Mouse (Mus musculus) thymus, postnatal 0 days (tissue): ENCODE data around the gene 0610010K14Rik. TPM values are rescaled to one million over a fixed set of nuclear protein-coding genes. Genes with fewer than 3 reads are reported as not detected.

ENCODE experiments used
- DNase-seq: peaks from one replicate; pipeline ENCODE4 v3.0.0-alpha.2; 2015; ENCODE audit warnings: low spot score
- polyA plus RNA-seq: library from polyadenylated mRNA; unstranded; fragments of >200 nt; fragmentation: Nextera tagmentation; extraction: Ambion mirVana; gene quantifications from 2 replicates; pipeline ENCODE4 v1.2.1, GENCODE M21; 2015

The 0610010K14Rik gene
- polyA plus RNA-seq, 1 experiment from 2014 or later: 174 TPM

DNA sequence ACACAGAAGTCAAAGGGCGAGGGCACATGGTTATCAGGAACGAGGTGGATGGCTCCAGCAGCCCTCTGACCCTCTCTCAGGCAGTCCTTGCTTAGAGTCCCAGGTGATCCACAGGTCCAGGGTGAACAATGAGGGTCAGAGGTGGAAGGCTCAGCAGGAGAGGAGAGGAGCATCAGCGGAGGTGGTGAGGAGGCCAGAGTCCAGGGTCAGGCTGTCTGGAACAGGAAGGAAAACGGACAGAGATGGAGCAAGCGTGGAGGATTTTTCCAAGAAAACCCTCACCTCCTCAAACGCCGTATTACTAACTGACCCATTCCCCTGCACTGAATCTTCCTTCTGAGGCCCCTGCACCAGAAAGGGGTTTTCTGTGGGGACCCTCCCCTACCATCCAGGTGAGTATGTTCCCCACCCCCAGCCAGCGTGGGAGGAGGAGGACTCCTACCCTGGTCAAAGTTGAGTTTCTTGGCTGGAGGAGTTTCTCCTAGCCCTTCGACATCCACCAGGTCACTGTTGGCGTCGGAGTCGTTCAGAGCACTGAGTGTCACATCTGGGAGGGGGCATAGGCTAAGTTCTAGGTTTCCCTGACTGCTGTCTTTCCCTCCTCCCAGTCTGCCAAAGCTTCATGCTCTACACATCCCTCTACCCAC lies 2.3 kb downstream of the 0610010K14Rik start:
- DNase-seq: no peak

DNA sequence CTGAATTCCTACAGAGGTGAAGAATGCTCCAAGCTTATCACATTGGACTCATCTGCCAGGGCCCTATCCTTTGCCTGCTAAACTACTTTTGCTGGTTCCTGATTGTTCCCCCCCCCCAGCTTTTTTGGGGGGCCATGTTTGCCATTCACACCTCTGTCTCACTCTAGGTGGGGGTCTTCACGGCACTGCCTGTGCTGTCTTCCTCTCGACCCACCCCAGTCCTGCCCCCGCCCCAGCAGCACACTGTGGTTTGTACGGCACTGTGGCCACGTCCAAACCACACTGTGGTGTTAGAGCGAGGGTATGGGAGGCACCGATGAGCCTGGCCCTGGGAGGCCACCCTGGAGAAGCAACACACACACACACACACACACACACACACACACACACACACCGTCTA lies 3.2 kb downstream of the 0610010K14Rik start:
- no peak for DNase-seq

DNA sequence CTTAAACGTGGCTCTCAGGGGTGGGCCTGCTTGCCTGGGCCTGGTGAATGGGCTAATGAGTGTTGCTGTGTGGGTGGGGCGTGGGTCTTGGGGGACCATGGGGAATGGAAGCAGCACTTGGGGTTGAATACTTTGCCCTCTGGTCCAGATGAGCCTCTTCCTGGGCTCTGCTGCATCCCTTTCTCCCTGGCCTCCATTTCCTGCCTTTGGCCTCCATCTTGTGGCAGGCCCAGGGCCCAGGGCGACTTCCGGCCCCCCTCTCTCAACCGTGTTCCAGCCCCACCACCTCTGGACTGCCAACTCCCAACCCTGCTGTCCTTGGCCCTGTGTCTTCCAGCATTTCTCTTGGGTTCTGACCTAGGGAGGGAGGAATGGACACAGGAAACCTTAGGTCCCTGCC lies 3.7 kb downstream of the 0610010K14Rik start:
- DNase-seq: no peak

DNA sequence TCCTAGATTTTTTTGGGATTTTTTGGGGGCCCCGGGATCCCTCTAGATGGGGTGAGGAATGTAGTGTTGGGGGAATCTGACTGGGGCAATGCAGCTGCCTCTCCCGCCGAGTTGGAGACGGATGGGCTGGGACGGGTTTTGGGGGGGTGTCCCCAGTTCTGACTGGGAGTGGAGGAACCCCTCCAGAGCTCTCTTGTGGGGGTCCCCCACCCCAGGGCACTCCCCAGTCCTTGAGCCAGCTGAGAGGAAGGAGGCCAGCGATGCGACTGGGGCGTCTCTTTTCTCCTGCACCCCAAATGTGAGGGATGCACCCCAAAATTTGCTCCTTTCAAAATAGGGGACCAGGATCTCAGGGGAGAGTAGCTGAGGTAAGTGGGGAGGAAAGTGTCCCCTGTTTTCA lies 4.7 kb downstream of the 0610010K14Rik start:
- DNase-seq: no peak

DNA sequence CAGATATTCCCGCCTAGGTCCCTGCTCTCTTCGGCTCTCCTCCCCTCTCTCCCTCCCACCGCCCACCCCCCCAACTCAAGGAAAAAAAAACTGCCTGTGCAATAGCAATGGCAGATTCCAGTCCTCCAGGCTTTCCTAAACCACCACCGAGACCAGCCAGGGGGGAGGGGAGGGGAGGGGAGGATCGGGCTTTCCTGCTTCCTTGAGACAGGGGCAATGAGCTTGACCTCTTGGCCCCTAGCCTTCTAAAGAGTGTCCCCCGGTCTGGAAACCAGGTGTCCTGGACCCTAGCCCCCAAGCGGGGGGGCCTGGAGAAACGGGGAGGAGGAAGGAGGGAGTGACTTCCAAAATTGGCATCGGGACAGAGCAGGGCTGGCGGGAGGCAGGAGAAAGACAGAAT lies 5.2 kb downstream of the 0610010K14Rik start:
- DNase-seq: no peak

DNA sequence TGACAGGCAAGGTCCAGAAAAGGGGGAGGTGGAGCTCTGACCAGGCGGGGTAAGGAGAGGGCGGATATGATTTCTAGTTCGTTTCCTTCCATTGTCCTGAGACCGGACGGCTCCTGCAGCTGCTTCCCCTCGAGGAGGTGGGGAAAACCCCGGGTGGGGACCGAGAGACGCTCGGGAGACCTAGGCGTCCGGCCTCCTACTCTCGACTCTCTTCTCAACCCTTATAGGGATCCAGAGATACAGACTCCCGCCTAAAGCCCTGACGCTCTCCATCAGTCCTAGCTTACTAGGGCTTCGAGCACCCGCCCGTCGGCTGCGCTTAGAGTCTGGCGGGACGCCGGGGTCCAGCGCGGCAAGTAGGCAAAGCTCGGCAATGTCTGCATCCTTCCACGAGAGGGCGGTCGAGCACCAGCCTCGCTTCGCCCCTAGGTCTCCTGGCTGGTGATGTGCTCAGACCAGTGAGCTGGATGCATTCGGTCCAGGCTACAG lies 7.4 kb downstream of the 0610010K14Rik start:
- peak; percentile 82 for DNase-seq

DNA sequence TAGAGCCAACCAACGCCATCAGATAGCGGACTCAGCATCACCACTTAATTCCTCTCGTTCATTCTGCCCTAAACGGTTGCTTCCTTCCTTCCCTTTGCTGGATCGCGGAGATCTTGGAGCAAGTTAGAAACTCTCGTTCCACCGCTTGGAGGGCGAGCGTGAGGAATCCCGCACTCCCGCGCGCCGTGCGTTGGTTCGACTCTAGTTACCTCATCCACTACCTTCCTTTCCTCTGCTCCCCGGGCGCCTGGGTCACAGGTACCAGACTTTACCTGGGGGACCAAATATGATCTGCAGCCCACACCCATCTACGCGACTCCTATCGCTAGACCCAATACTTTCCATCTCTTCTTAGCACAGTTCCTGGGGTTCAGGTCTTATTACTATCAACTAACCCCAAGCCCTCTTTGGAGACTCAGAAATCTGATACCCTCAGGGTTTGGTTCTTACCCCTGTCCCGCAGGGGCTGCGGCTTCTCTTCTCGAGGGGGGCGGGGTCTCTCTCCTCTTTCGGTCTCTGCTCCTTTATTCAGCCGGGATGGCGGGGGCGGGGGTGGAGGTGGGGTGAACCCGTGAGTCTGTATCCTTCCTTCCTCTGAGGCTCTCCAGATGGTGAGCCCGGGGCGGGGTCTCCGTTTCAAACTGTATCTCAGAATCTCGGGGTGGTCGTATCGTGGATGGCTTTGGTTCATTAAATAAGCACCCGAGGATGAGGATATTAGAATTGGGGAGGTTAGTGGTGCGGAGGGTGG lies 8.3 kb downstream of the 0610010K14Rik start, which contains the start of gene Bcl6b:
Gene Bcl6b, minus strand, starts transcription at position 539 of the 751 bp plus-strand sequence.
- DNase-seq: peak; percentile 25

DNA sequence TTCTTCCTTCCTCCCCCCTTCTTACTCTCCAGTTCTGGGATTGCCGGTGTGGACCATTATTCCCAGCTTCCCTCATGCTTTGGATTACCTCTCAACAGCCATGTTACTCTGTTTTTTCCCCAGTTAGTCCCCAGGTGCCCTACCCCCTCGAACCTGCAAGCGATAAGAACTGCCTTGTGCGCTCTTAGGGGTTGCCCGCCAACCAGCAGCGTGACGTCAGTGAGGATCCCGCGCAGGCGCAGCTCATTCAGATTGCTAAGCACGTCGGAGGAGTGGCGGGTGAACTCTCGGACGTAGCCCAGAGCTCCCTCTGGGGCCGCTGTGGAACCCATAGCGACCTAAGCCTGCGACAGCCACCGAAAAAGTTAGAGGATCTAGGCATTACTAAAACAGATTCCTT lies 8.9 kb downstream of the 0610010K14Rik start:
- DNase-seq: peak; percentile 83

DNA sequence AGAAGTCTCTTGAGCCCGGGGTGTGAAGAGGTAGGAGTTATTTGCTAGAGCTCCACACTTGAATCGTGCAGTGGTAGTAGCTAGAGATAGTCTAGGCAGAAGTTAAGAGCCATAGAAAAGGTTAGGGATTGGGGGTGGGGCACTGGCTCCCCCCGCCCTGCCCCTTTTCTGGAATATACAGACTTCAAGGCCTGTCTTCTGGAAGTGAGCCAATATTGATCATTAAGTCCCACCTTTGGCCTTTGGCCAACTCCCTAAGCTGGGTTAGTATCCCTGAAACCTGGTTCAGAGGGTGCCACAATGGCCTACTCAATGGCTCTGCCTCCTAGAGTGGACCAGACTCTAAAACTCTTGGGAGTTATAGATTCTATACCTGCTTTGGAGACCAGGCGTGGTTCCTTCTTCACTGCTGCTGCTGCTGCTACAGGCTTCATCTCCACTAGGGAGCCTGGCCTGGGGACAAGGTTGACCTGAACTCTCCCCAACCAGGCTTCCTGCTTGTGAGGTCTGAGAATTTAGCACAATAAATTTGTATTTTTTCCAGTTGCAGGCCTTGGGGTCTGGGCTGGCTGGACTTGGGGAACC lies 10.0 kb downstream of the 0610010K14Rik start:
- DNase-seq: no peak

DNA sequence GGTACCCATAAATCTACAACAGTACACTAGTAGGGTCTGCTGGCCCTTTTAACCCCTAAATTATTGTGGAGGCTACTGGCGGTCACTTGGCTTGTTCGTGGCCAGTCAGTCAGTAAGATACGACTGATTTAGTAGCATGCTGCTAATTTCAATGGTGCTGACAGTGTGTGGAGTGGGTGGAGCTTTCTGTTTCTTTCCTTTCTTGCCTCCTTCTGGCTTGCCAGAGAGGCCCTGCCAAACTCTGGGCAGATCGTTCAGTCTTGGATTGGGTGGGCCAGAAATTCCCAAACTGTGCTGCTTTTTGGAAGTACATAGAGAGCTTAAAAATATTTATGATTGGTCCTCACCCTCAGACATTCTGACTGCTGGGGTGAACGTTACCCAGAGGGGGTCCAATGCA lies 10.6 kb downstream of the 0610010K14Rik start:
- DNase-seq: no peak

DNA sequence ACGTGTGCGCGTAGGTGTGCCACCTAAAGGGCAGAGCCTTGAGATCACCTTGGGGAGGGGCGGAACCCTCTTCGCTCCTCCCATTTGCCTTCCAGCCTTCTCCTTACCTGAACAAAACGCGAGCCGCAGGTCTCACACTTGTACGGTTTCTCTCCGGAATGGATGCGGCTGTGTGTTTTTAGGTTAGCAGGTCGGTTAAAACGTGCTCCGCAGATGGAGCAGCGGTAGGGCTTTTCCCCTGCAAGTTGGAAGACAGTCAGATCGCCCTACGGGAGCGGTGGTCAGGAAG lies 11.2 kb downstream of the 0610010K14Rik start:
- DNase-seq: no peak

DNA sequence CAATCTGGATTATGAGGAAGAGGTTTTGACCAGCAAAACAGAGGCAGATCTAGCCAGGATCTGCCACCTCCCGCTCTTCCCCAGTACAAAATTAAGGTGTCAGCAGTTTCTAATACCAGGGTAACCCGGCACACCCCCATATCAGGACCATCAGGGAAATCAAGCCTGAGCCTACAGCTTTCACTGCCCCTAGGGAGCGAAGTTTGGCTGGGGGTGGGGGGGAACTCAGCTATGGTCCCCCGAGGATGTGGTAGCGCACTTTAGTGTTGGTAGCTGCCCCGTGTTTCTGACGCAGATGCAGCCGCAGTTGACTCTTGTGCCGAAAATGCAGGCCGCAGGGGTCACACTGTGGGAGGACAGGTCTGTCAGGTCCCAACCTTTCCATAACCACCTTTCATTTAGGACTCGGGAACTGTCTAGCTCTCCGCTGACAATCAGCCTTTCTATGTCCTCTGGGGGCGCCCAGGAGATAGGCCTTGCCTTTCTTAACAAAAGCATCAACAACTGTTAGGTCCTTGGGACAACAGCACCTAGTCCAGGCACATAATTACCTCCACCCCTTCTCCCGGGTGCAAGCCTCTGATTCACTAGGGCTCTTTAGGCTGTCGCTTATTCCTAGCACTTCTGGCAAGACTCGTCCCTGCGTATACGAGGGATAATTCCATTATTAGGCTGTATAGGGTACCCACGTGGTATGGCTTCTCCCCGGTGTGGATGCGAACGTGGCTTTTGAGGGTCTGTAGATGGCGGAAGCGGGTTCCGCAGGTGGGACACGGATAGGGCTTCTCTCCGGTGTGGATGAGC lies 11.7 kb downstream of the 0610010K14Rik start:
- DNase-seq: no peak

DNA sequence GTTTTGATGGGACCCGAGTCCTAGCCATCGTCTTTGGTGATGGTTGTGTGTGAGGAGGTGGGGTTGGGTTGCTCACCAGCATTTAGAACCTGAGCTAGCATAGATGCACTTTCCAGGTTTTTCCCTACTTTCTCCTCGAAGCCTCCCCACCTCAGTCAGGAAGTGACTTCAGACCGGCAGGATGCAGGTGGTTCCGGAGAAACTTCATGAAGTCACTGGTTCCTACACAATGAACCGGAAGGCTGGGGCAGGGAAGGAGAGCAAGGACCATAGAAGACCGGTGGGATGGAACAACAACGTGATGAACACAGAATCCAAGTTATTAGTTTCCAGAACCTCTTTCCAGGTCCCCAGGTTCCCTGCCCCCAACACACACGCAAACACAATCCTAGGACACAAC lies 14.0 kb downstream of the 0610010K14Rik start:
- no peak for DNase-seq

DNA sequence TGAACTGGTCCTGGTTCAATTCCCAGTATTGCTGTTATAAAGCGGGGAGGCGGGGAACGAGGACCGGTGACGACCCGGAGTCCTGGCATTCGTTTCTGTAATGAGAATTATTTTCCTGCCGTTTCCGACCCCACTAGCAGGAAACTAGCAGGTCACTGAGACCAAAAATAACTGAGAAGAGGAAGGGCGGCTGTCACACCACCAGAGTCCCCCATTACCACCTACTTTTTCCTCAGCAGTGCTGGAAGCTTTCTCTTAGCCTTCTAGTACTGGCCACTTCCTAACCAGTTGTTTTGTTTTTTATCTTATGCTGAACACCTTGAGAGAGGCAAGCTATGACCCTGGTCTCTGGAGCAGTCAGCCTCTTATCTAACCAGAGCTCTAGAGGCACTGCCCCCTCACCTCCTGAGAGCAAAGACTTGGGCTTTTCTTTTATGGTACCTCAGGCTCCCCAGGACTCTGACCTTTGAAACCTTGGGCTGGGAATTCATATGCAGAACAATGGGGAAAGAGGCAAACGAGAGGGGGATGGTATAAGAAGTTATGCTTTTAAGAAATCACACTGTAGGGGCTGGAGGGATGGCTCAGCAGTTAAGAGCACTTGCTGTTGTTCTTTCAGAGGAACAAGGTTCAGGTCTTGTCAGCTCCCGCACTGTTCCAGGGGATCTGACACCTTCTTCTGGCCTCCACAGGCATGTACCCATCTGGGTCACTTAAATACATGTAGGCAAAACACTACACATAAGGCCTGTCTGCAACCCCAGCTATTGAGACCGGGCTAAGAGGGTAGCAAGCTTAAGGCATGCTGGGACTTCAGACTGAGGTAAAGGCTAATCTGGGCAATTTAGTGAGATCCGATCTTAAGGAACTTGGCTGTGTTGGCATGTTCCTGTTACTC lies 15.9 kb downstream of the 0610010K14Rik start:
- DNase-seq: no peak

DNA sequence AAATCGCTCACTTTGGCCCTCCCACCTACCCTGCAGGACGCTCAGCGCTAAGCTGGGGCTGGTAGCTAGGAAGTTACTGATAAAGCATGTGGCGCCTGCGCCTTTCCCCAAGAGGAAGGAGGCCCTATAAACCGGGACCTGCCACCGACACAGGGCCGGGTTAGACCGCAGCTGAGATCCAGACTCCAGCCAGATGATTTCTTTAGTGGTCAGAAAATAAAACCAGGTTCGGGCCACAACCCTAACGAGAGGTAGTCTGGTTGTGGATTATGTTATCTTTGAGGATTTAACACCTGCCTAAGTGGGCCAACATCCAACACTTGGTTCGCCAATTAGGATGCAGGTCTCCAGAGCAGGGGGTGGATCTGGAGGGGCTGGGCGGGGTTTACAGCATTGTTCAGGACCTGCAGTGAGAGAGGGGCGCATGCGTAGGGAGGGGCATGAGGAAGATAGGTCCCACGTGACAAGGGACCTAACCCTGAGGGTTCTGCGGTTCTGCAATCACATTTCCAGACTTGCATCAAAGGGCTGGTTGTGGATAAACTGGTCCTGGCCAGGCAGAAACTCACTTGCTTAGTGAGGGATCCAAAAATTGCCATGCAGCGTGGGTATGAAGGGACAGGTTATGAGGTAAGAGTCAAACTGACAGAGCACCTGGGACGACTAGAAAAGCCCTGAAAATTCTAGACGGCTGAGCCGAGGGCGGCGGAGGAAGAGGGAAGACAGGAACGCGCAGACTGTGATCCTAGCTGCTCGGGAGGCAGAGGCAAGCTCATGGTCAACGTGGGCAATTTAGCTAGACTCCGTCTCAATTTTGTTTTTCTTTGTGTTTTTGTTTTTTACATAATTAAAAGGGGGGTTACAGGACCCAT lies 16.7 kb downstream of the 0610010K14Rik start, which contains the start of gene Slc16a13:
Gene Slc16a13, minus strand, starts transcription at position 334 of the 872 bp plus-strand sequence.
- peak; percentile 94 for DNase-seq

DNA sequence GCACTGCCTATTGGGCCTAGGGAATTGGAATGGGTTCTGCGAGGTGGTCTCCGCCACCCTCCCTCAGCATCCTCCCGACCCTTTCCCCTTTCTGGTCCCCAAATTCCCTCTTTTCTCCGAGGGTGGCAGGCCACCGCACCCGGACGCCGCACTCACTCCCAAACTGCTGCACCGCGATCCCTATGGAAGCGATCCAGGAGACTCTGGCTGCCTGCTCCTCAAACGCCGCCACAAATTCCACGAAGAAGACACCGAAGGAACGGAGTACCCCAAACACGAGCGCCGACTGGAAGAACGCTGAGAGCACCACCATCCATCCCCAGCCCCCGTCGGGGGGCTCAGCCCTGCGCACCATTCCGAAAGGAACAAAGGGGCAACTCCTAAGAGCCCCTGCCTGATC lies 17.4 kb downstream of the 0610010K14Rik start:
- no peak for DNase-seq

DNA sequence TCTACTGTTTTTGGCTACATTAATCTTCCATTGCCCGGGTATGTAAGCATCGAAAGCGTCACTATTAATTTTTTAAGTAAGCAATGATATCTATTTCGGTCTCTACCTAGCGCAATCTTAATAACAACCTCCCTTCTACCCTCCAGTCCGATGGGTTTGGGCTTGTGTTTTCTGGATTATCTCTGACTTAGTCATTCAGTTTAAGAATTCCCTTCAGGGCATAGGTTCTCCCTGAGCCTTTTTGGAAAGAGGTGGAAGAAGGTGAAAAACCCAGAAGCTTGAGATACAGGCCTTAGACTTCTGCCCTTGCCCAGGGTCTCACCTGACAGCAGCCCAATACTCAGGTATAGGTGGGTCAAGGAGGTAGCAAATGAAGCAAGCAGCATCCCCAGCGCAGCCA lies 17.8 kb downstream of the 0610010K14Rik start:
- no peak for DNase-seq

DNA sequence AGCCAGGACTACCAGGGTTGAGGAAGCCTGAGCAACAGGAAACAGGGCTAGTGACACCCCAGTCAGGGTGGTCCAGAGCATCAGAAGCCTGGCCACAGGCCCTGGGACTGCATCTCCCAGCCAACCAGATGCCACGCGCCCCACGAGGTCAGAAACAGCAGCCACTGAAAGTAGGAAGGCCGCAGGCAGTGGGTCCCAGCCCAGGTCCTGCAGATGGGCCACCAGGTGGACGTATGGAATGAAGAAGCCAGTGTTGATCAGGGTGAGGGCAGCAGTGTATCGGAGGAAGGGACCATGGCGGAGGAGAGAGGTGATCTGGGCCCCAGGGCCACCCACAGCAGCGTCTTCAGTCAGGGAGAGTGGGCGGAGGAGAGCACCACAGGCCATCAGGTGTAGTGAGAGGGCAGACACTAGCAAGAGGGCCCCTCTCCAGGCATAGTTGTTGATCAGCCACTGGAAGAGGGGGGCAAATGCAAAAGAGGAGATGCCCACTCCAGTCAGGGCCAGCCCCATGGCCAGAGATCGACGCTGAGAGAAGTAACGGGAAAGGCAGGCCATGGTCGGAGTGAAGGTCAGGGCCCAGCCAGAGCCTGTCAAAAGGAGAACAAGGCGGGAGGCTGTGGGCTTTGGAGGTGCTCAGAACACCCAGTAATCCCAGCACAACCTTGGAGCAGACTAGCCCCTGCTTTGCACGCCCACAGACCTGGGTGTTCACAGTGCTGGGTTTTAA lies 18.8 kb downstream of the 0610010K14Rik start:
- no peak for DNase-seq

DNA sequence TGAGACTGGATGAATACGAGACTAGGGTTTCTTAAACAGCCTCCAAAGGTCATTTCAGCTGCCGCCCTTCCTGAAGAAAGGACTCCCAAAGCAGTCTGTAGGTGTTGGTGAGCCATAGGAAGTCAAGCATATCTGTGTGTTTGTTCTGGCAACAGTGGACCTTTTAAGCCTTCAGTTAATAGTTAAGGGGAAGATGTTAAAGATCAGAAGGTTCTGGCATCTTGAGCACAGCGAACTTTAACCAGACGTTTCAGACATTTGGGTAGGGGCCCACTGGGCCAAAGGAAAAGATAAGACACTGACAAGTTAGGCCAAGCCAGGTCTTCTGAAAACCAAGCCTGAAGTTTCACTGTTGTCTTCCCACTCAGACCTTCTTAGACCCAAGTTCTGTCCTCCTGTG lies 19.7 kb downstream of the 0610010K14Rik start:
- DNase-seq: no peak
